Mouse (Mus musculus) MEL (cell line): Measurements from ENCODE around the gene Dgat2. TPM values are rescaled to one million over a fixed set of nuclear protein-coding genes. Genes with fewer than 3 reads are reported as not detected.

Experiments used
- DNase-seq: peaks from one replicate; pipeline ENCODE4 v3.0.0; 2011; ENCODE audit warnings: low read depth, low spot score
- H3K27ac ChIP-seq: 2 replicates; pipeline ENCODE4 v1.5.1; 2012; ENCODE audit warnings: low read depth, mild to moderate bottlenecking, control low read depth, low read length, moderate library complexity; ENCODE audit not compliant: control insufficient read depth
- H3K27me3 ChIP-seq, 2 experiments: fragments of 150-350 bp in 1 of 2; sonication (generic) in 1 of 2; 2 replicates each; pipeline ENCODE4 v1.6.1; 2012; ENCODE audit warnings: low read length in 2 of 2, mild to moderate bottlenecking in 2 of 2, improper control_type of control experiment in 1 of 2, moderate library complexity in 1 of 2; ENCODE audit not compliant: insufficient read depth in 2 of 2, control insufficient read depth in 1 of 2
- H3K36me3 ChIP-seq, 2 experiments: 2 replicates each; pipeline ENCODE4 v1.6.1; 2012 to 2014; ENCODE audit warnings: low read length in 2 of 2, improper control_type of control experiment in 1 of 2, inconsistent platforms in 1 of 2, mild to moderate bottlenecking in 1 of 2; ENCODE audit not compliant: insufficient read depth in 2 of 2, control insufficient read depth in 1 of 2
- H3K4me1 ChIP-seq, 2 experiments: fragments of 150-350 bp in 1 of 2; sonication (generic) in 1 of 2; 2 replicates each; pipeline ENCODE4 v1.6.1; 2012; ENCODE audit warnings: low read length in 2 of 2, improper control_type of control experiment in 1 of 2, mild to moderate bottlenecking in 1 of 2; ENCODE audit not compliant: insufficient read depth in 2 of 2, control insufficient read depth in 1 of 2
- H3K4me3 ChIP-seq, 2 experiments: fragments of 150-350 bp in 1 of 2; sonication (generic) in 1 of 2; 2 replicates each; pipeline ENCODE4 v1.5.1; 2012; ENCODE audit warnings: low read depth in 2 of 2, low read length in 2 of 2, mild to moderate bottlenecking in 2 of 2, moderate library complexity in 2 of 2, control low read depth in 1 of 2, improper control_type of control experiment in 1 of 2; ENCODE audit not compliant: control insufficient read depth in 1 of 2, insufficient read depth in 1 of 2
- H3K79me2 ChIP-seq: 2 replicates; pipeline ENCODE4 v1.6.1; 2012; ENCODE audit warnings: mild to moderate bottlenecking, low read length, moderate library complexity; ENCODE audit not compliant: control insufficient read depth, poor library complexity, insufficient read depth
- H3K9ac ChIP-seq: 2 replicates; pipeline ENCODE4 v1.6.1; 2012; ENCODE audit warnings: low read depth, mild to moderate bottlenecking, control low read depth, low read length, moderate library complexity; ENCODE audit not compliant: control insufficient read depth, poor library complexity, severe bottlenecking
- H3K9me3 ChIP-seq: fragments of 150-350 bp; sonication (generic); replicated peaks from 2 replicates; pipeline ENCODE4 v1.6.1; 2012; ENCODE audit warnings: mild to moderate bottlenecking, low read length, improper control_type of control experiment, moderate library complexity; ENCODE audit not compliant: insufficient read depth
- CTCF ChIP-seq, 3 experiments: IDR thresholded peaks in 2 of 3; conservative IDR thresholded peaks in 1 of 3; 2 replicates each; pipeline ENCODE4 v1.5.1; 2011 to 2012; ENCODE audit warnings: low read length in 3 of 3, low read depth in 2 of 3, mild to moderate bottlenecking in 2 of 3, improper control_type of control experiment in 1 of 3, inconsistent platforms in 1 of 3, mixed read lengths in 1 of 3, moderate library complexity in 1 of 3; ENCODE audit not compliant: control insufficient read depth in 1 of 3, insufficient read depth in 1 of 3, poor library complexity in 1 of 3, severe bottlenecking in 1 of 3
- E2F4 ChIP-seq: IDR thresholded peaks from 2 replicates; pipeline ENCODE4 v1.6.1; 2011; ENCODE audit warnings: low read depth, low read length, improper control_type of control experiment, borderline replicate concordance
- ELF1 ChIP-seq: IDR thresholded peaks from 2 replicates; pipeline ENCODE4 v1.6.1; 2014; ENCODE audit warnings: low read depth, mild to moderate bottlenecking, inconsistent platforms, low read length, improper control_type of control experiment, moderate library complexity
- EP300 ChIP-seq, 2 experiments: IDR thresholded peaks; 2 replicates each; pipeline ENCODE4 v1.6.1; 2011; ENCODE audit warnings: improper control_type of control experiment in 2 of 2, low read length in 2 of 2, low read depth in 1 of 2, mild to moderate bottlenecking in 1 of 2
- HCFC1 ChIP-seq: IDR thresholded peaks from 2 replicates; pipeline ENCODE4 v1.6.1; 2012; ENCODE audit warnings: low read depth, mild to moderate bottlenecking, inconsistent platforms, low read length, improper control_type of control experiment, moderate library complexity
- JUND ChIP-seq: IDR thresholded peaks from 2 replicates; pipeline ENCODE4 v1.6.1; 2011; ENCODE audit warnings: low read depth, mild to moderate bottlenecking, improper control_type of control experiment, low read length
- KAT2A ChIP-seq: conservative IDR thresholded peaks from 2 replicates; pipeline ENCODE4 v1.6.1; 2012; ENCODE audit warnings: low read depth, low read length, improper control_type of control experiment, inconsistent platforms
- MAFK ChIP-seq: IDR thresholded peaks from 2 replicates; pipeline ENCODE4 v1.6.1; 2011; ENCODE audit warnings: low read depth, mild to moderate bottlenecking, low read length, improper control_type of control experiment, borderline replicate concordance
- MAZ ChIP-seq: IDR thresholded peaks from 2 replicates; pipeline ENCODE4 v1.6.1; 2012; ENCODE audit warnings: low read depth, mild to moderate bottlenecking, inconsistent platforms, low read length, improper control_type of control experiment
- MYC ChIP-seq: IDR thresholded peaks from 2 replicates; pipeline ENCODE4 v1.6.1; 2011; ENCODE audit warnings: low read depth, mild to moderate bottlenecking, low read length, improper control_type of control experiment, moderate library complexity
- NELFE ChIP-seq: IDR thresholded peaks from 2 replicates; pipeline ENCODE4 v1.6.1; 2011; ENCODE audit warnings: low read depth, low read length, improper control_type of control experiment
- POLR2AphosphoS5 ChIP-seq: IDR thresholded peaks from 2 replicates; pipeline ENCODE4 v1.6.1; 2012; ENCODE audit warnings: low read depth, borderline replicate concordance, mild to moderate bottlenecking, inconsistent platforms, low read length, moderate library complexity, mixed read lengths
- RAD21 ChIP-seq: IDR thresholded peaks from 2 replicates; pipeline ENCODE4 v1.6.1; 2011; ENCODE audit warnings: mild to moderate bottlenecking, low read depth, low read length, improper control_type of control experiment
- RCOR1 ChIP-seq: IDR thresholded peaks from 2 replicates; pipeline ENCODE4 v1.6.1; 2012; ENCODE audit warnings: low read depth, mild to moderate bottlenecking, inconsistent platforms, low read length, improper control_type of control experiment
- SMC3 ChIP-seq: IDR thresholded peaks from 2 replicates; pipeline ENCODE4 v1.6.1; 2011; ENCODE audit warnings: low read depth, low read length, improper control_type of control experiment
- TBP ChIP-seq: IDR thresholded peaks from 2 replicates; pipeline ENCODE4 v1.8.0; 2011; ENCODE audit warnings: low read depth, low read length, improper control_type of control experiment
- TCF12 ChIP-seq: IDR thresholded peaks from 2 replicates; pipeline ENCODE4 v1.6.1; 2014; ENCODE audit warnings: low read depth, mild to moderate bottlenecking, inconsistent platforms, low read length, improper control_type of control experiment, moderate library complexity
- UBTF ChIP-seq: IDR thresholded peaks from 2 replicates; pipeline ENCODE4 v1.6.1; 2012; ENCODE audit warnings: low read depth, mild to moderate bottlenecking, inconsistent platforms, low read length, improper control_type of control experiment, moderate library complexity, borderline replicate concordance; ENCODE audit not compliant: insufficient read depth
- USF1 ChIP-seq: IDR thresholded peaks from 2 replicates; pipeline ENCODE4 v1.6.1; 2014; ENCODE audit warnings: low read depth, mild to moderate bottlenecking, inconsistent platforms, low read length, improper control_type of control experiment, moderate library complexity
- USF2 ChIP-seq, 2 experiments: IDR thresholded peaks; 2 replicates each; pipeline ENCODE4 v1.6.1; 2011 to 2012; ENCODE audit warnings: improper control_type of control experiment in 2 of 2, low read length in 2 of 2, borderline replicate concordance in 1 of 2, inconsistent platforms in 1 of 2, low read depth in 1 of 2, mild to moderate bottlenecking in 1 of 2; ENCODE audit not compliant: insufficient read depth in 1 of 2
- ZMIZ1 ChIP-seq: IDR thresholded peaks from 2 replicates; pipeline ENCODE4 v1.6.1; 2012; ENCODE audit warnings: low read depth, mild to moderate bottlenecking, inconsistent platforms, low read length, improper control_type of control experiment, moderate library complexity
- polyA plus RNA-seq, 2 experiments: library from polyadenylated mRNA; stranded (reverse) in 1 of 2; unstranded in 1 of 2; fragments of >175 nt in 1 of 2; fragments of >200 nt in 1 of 2; gene quantifications; 2 replicates each; pipeline versions ENCODE4 v1.2.1 to v1.2.4; 2012; ENCODE audit warnings: low replicate concordance in 2 of 2, low read depth in 1 of 2; ENCODE audit not compliant: insufficient read length in 2 of 2, insufficient read depth in 1 of 2, missing spikeins in 1 of 2
- total RNA-seq: library from RNA; depleted of rRNA; stranded (reverse); fragments of 300-350 nt; gene quantifications from 2 replicates; pipeline ENCODE4 v1.2.3, GENCODE M21; 2012

The Dgat2 gene
- total and polyA plus RNA-seq, 3 experiments: 4.1 to 7.7 TPM; not detected in 1

DNA sequence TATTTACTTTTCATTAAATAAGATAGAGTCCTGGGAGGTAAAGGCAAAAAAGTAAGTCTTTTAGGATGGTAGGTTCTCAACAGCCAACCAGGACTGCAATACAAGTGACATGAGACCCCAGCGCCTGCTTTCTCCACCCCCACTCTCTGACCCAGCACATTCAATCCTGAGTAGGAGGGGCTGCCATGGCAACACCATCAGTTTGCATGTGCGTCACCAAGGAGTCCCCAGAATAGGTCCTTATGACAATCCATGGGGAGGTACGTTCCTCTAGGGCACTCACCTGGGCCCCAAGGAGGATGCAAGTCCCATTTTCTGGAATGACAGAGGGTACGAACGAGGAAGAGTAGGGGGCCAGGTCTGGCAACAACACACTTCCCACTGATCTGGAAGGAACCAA lies 5.1 kb downstream of the Dgat2 start:
- no peaks in the 10 kb centered on the region for H3K27me3 ChIP-seq
- peaks cover 0 to 15% of the 10 kb centered on the region in 2 experiments; a peak in 2 of 4 replicates for H3K36me3 ChIP-seq
- no peak overlapping the region for H3K27ac ChIP-seq
- H3K9me3 ChIP-seq: no peaks in the 10 kb centered on the region
- H3K4me3 ChIP-seq: no peak overlapping the region
- H3K9ac ChIP-seq: no peak overlapping the region
- TF ChIP-seq HCFC1: no peak
- TF ChIP-seq MYC: no peak
- no peak for TF ChIP-seq UBTF
- TF ChIP-seq JUND: no peak
- TF ChIP-seq ELF1: no peak
- no peak for TF ChIP-seq POLR2AphosphoS5
- TF ChIP-seq RAD21: no peak
- no peak for TF ChIP-seq E2F4
- H3K4me1 ChIP-seq: peaks cover 7 to 36% of the 10 kb centered on the region in 2 experiments
- H3K79me2 ChIP-seq: no peaks in the 10 kb centered on the region; the same call in 1 of the 2 replicates
- DNase-seq: no peak

DNA sequence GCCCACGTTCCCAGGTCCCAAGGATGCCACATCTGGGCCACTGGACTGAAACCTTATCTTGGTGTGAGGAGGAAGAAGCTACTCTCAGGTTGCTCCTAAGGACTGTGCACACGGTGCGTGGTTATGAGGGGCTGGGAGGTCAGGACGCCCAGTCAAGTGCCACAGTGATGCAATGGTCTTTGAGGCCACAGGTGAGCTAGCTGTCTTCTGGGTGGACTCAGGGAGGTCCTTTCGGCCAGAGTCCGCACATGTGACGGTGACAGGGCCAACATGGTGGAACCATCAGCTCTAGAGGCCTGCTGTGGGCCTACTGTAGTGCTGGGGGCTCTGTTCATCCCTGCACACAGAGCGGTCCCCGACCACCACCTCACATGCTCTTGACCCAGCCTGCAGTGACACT lies 6.9 kb downstream of the Dgat2 start:
- peaks cover 7 to 34% of the 10 kb centered on the region in 2 experiments for H3K4me1 ChIP-seq
- DNase-seq: no peak
- TF ChIP-seq TCF12 (no peak), ZMIZ1 (no peak), NELFE (no peak), EP300 (IDR thresholded peaks at IDR 0.05; ENCODE audit: low read depth in 1 of 2, low read length in 2 of 2) (no peak), USF1 (no peak), USF2 (IDR thresholded peaks at IDR 0.05; ENCODE audit: borderline replicate concordance in 1 of 2, insufficient read depth in 1 of 2, low read depth in 1 of 2, low read length in 2 of 2) (no peak), POLR2AphosphoS5 (no peak), RCOR1 (no peak), TBP (no peak), ELF1 (no peak), MAZ (no peak), SMC3 (no peak), CTCF (IDR thresholded peaks at IDR 0.05 in 2 of 3, conservative IDR thresholded peaks at IDR 0.05 in 1 of 3; ENCODE audit: control insufficient read depth in 1 of 3, insufficient read depth in 1 of 3, low read depth in 2 of 3, low read length in 3 of 3, poor library complexity in 1 of 3, severe bottlenecking in 1 of 3) (no peak), MAFK (no peak), UBTF (no peak), JUND (no peak), KAT2A (no peak)
- peaks cover 0 to 16% of the 10 kb centered on the region in 2 experiments; a peak in 2 of 4 replicates for H3K36me3 ChIP-seq
- H3K27ac ChIP-seq: no peak overlapping the region
- no peaks in the 10 kb centered on the region for H3K27me3 ChIP-seq
- H3K4me3 ChIP-seq: no peak overlapping the region
- H3K79me2 ChIP-seq: no peaks in the 10 kb centered on the region
- H3K9ac ChIP-seq: no peak overlapping the region
- H3K9me3 ChIP-seq: no peaks in the 10 kb centered on the region
